Comparison of ENCODE assay signal across 8 mouse cellular contexts in the genomic region with DNA sequence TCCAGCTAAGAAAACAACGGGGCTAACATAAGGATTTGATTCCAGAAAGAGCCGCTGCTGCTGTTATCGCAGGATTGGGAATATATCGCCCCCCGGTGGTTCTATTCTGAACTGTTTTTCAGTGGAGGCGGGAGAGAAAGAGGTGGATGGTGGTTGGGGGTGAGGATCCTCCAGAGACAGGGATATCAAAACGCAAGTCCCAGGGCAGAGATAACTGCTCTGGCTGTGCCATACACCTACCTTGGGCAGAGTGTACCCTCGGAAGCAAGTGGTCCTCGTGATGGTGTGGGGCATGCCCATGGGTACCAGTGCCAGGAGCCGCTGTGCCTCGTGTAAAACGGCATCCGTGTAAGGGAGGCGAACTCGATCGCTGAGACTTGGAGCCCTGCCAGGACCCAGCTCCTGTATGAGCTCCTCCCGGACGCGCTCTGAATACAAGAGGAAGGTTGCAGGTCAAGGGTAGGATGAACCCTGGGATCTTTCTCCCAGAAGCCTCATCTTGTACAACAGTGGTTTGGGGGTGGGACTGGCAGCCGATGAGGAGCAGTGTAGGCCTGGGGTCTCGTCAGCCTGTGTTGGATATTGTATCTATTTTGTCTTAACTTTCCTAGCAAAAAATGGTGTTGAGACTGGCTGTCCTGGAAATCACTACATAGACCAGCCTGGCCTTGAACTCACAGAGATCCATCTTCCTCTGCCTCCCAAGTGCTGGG. TPM values are rescaled to one million over a fixed set of nuclear protein-coding genes. Genes with fewer than 3 reads are reported as not detected.
DNase-seq lines count a peak whose midpoint lies in the region; ATAC-seq and TF ChIP-seq lines count a peak whose summit lies in the region.

No protein-coding gene starts in this region.

- H3K9me3 ChIP-seq in hindbrain, embryonic 13.5 days = no peaks in the 10 kb centered on the region
- H3K9me3 ChIP-seq in lung, postnatal 0 days (ENCODE audit: low read length) = no peaks in the 10 kb centered on the region

- DNase-seq in Muller cell, postnatal 12 days (ENCODE audit: inconsistent ontology term) = peak; percentile 82
- peak; percentile 70 for DNase-seq in cerebellum, adult 8-10 months
- peak; percentile 55 to 78 for DNase-seq in frontal cortex, postnatal 10 days (ENCODE audit: low spot score in 2 of 2)
- peak; percentile 70 for DNase-seq in layer of hippocampus, adult 9-11 months
- peak; percentile 90 for DNase-seq in lung, postnatal 0 days (ENCODE audit: low spot score)
- DNase-seq in ovary, postnatal 14 days (ENCODE audit: low spot score) = peak; percentile 86
- peak; percentile 75 to 86 for DNase-seq in urinary bladder, postnatal 4 days (ENCODE audit: low spot score in 2 of 2)

- TF ChIP-seq EP300 in lung, postnatal 0 days (IDR thresholded peaks at IDR 0.05) = no peak

- peak overlapping the region; percentile 45 for H3K4me2 ChIP-seq in hindbrain, embryonic 13.5 days
- 0 out of 2 replicates have a peak overlapping the region, but pooled peaks have one; percentile 19 for H3K4me2 ChIP-seq in lung, postnatal 0 days (replicated peaks; ENCODE audit: low read depth, low read length)

- 25% methylated on average over 21 of the region's 21 CpGs for WGBS in hindbrain, embryonic 13.5 days
- WGBS in lung, postnatal 0 days = 14% methylated on average over 21 of the region's 21 CpGs

- H3K4me3 ChIP-seq in hindbrain, embryonic 13.5 days = no peak overlapping the region
- no peak overlapping the region for H3K4me3 ChIP-seq in lung, postnatal 0 days (ENCODE audit: low read depth, low read length)

- no peaks in the 10 kb centered on the region for H3K36me3 ChIP-seq in hindbrain, embryonic 13.5 days
- no peaks in the 10 kb centered on the region for H3K36me3 ChIP-seq in lung, postnatal 0 days (ENCODE audit: insufficient read depth, low read length)

- ATAC-seq in hindbrain, embryonic 13.5 days (ENCODE audit: low FRiP score) = peak; percentile 52
- no peak for ATAC-seq in lung, postnatal 0 days

- peaks cover 7% of the 10 kb centered on the region; the same call in 1 of the 2 replicates for H3K27me3 ChIP-seq in hindbrain, embryonic 13.5 days
- no peaks in the 10 kb centered on the region for H3K27me3 ChIP-seq in lung, postnatal 0 days (replicated peaks; ENCODE audit: insufficient read depth, low read length)

- peak; percentile 86 for TF ChIP-seq CTCF in lung, postnatal 0 days (IDR thresholded peaks at IDR 0.05)

- peak overlapping the region; percentile 62 for H3K9ac ChIP-seq in hindbrain, embryonic 13.5 days
- no peak overlapping the region for H3K9ac ChIP-seq in lung, postnatal 0 days (replicated peaks; ENCODE audit: low read depth)

- no peak overlapping the region for H3K27ac ChIP-seq in hindbrain, embryonic 13.5 days
- no peak overlapping the region for H3K27ac ChIP-seq in lung, postnatal 0 days (ENCODE audit: low read length)

- peaks cover 4% of the 10 kb centered on the region for H3K4me1 ChIP-seq in hindbrain, embryonic 13.5 days (replicated peaks)
- H3K4me1 ChIP-seq in lung, postnatal 0 days (ENCODE audit: insufficient read depth, low read depth, low read length) = peaks cover 3% of the 10 kb centered on the region; the same call in 1 of the 2 replicates

RNA-seq across cellular contexts. Expression of a gene that starts 10.9 kb away (rescaled TPM):
- 1.4 and 2.1 TPM in 2 replicates for polyA plus RNA-seq in hindbrain, embryonic 13.5 days (2015; fragmentation: Nextera tagmentation; extraction: Ambion mirVana)
- 51.9 and 53.1 TPM in 2 replicates for polyA plus RNA-seq in lung, postnatal 0 days (2015; fragmentation: Nextera tagmentation; extraction: Ambion mirVana)

RNA-seq across cellular contexts. Expression of a gene that starts 17.3 kb away (rescaled TPM):
- polyA plus RNA-seq in hindbrain, embryonic 13.5 days (2015; fragmentation: Nextera tagmentation; extraction: Ambion mirVana) = 21.9 and 22.2 TPM in 2 replicates
- 74.6 and 81.6 TPM in 2 replicates for polyA plus RNA-seq in lung, postnatal 0 days (2015; fragmentation: Nextera tagmentation; extraction: Ambion mirVana)

RNA-seq across cellular contexts. Expression of a gene that starts 51.2 kb away (rescaled TPM):
- polyA plus RNA-seq in hindbrain, embryonic 13.5 days (2015; fragmentation: Nextera tagmentation; extraction: Ambion mirVana) = 49.9 and 50.7 TPM in 2 replicates
- 32.4 and 34.5 TPM in 2 replicates for polyA plus RNA-seq in lung, postnatal 0 days (2015; fragmentation: Nextera tagmentation; extraction: Ambion mirVana)

Comparison
In these comparisons a context has a peak if more than half of its experiments do, and no peak if none do; other contexts are left out.
1. RNA of a gene that starts 10.9 kb away (polyA plus RNA-seq): 51.9 to 53.1 TPM in lung, postnatal 0 days; 1.4 to 2.1 TPM in hindbrain, embryonic 13.5 days; every median in the first group is over 10 times any median in the second.
2. Peak in every context shown above with its lines, with median percentiles within 50 percentile points of each other: DNase-seq.